Mouse (Mus musculus): Measurements from ENCODE around the gene Peli1.

DNA sequence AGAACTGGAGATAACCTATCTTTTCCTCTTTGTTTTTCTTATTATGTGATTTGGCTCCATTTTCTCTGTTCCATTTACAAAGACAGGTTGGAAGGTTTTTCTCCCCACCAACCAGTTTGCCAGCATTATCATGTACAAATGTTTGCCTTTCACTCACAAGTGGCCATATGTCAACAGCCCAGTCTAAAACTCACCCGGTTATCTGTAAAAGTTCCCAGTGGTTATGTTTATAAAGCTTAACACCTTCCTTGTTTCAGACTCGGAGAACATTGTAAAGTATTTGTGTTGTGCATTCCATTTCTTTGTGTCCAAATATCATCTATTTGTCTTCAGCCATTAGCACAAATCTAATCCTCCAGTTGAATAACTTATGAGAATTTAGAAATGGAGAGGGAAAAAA is 11.7 kb upstream of the Peli1 start:
- no peak for TF ChIP-seq CEBPB (IDR thresholded peaks at IDR 0.05; ENCODE audit: low read depth)
- TF ChIP-seq FOSL1 (IDR thresholded peaks at IDR 0.05; ENCODE audit: insufficient read depth, low read length, poor library complexity, severe bottlenecking): no peak

Measured in C2C12 (cell line).